Comparison of ENCODE assay signal across 8 mouse cellular contexts in genomic region chr5:134099496-134100211, GRCm38 (mm10). TPM values are rescaled to one million over a fixed set of nuclear protein-coding genes. Genes with fewer than 3 reads are reported as not detected.
DNase-seq lines count a peak whose midpoint lies in the region; TF ChIP-seq lines count a peak whose summit lies in the region.

TSS of gene Castor2 (plus strand) at chr5:134099711.

- under 1% methylated on average over 57 of the region's 58 CpGs for WGBS in macrophage (ENCODE audit: missing documents)

- H3K36me3 ChIP-seq in macrophage (ENCODE audit: inconsistent target), result no peaks in the 10 kb centered on the region

- intact Hi-C loops in left cerebral cortex, adult 2 months (cut with DNase I), result no loop called here

- no peak; the same call in 1 of the 2 replicates for TF ChIP-seq CTCF in left cerebral cortex, adult 2 months (IDR thresholded peaks at IDR 0.05)

- DNase-seq in ZHBTc4 (ENCODE audit: low read depth, low spot score), result peak; percentile 95
- peak; percentile 95 for DNase-seq in cerebellum, postnatal 4 days (ENCODE audit: low spot score in 2 of 2)
- DNase-seq in gastrocnemius, postnatal 10 days, result peak; percentile 92
- DNase-seq in hindlimb bud, embryonic 11.5 days (ENCODE audit: extremely low spot score, low read depth, low spot score), result peak; percentile 49
- DNase-seq in left cerebral cortex, adult 2 months (ENCODE audit: extremely low spot score in 1 of 2, low spot score in 2 of 2), result peak; percentile 95 to 97
- DNase-seq in retina, postnatal 7 days (ENCODE audit: low read depth, low spot score), result peak; percentile 86
- peak; percentile 86 to 91 for DNase-seq in urinary bladder, adult 18-20 months (ENCODE audit: low spot score in 2 of 2)

- H3K27ac ChIP-seq in left cerebral cortex, adult 2 months, result peak within 1 kb of the TSS; percentile 81
- no peak within 1 kb of the TSS for H3K27ac ChIP-seq in macrophage

- peaks cover 8% of the 10 kb centered on the region; the same call in 1 of the 2 replicates for H3K79me2 ChIP-seq in macrophage (ENCODE audit: inconsistent target)

- peak within 1 kb of the TSS; percentile 96 for H3K4me3 ChIP-seq in left cerebral cortex, adult 2 months
- H3K4me3 ChIP-seq in macrophage (ENCODE audit: inconsistent target), result peak within 1 kb of the TSS; percentile 40

RNA-seq across cellular contexts. Expression of gene Castor2, which starts in this region (rescaled TPM):
- total RNA-seq in gastrocnemius, postnatal 10 days (2021), result 10 to 100 TPM; 63.2 to 63.5 TPM
- 10 to 100 TPM; 86.7 to 93.1 TPM for total RNA-seq in left cerebral cortex, adult 2 months (2021)
- 10 to 100 TPM in 16 of 26 experiments, 1 to 10 TPM in 9, under 1 TPM in 1; 0.77 to 29.1 (median 13.6) TPM for total RNA-seq in macrophage (2018; cell fraction: chromatin; rRNA removed)
- total RNA-seq in macrophage (2018; cell fraction: cytosol; rRNA removed), result 10 to 100 TPM; 10.6 to 30.0 (median 22.1) TPM
- total RNA-seq in macrophage (2018; cell fraction: nucleus; rRNA removed), result 10 to 100 TPM in 20 of 26 experiments, 1 to 10 TPM in 6; 3.7 to 34.1 (median 17.6) TPM
- 14.3 to 22.1 TPM (median 22.1 TPM) in 3 replicates for polyA plus RNA-seq in macrophage (2018)
